Comparison of ENCODE assay signal across 19 mouse cellular contexts in genomic region chr14:28321916-28322534, GRCm38 (mm10).
DNase-seq lines count a peak whose midpoint lies in the region; ATAC-seq and TF ChIP-seq lines count a peak whose summit lies in the region.
"Had no signal": no experiment of that assay in that cellular context is flagged by ENCODE, and none has a peak within 500 bp of the region (broad histone marks: within the 10 kb centered on the region; RNA-seq: fewer than 3 reads in every experiment).

No protein-coding gene starts in this region.

- WGBS in intestine, embryonic 16.5 days = 70% methylated on average over 5 of the region's 5 CpGs
- 71% methylated on average over 5 of the region's 5 CpGs for WGBS in intestine, embryonic 15.5 days
- WGBS in lung, postnatal 0 days = 76% methylated on average over 5 of the region's 5 CpGs
- WGBS in intestine, postnatal 0 days = 59% methylated on average over 5 of the region's 5 CpGs

- DNase-seq in lung, postnatal 36 days = peak; percentile 13
- DNase-seq in lung, postnatal 0 days (ENCODE audit: low spot score) = no peak
- peak; percentile 35 to 60 for DNase-seq in gastrocnemius, adult 8-10 months (ENCODE audit: low spot score in 2 of 2)
- DNase-seq in kidney, postnatal 25 days = no peak
- DNase-seq: adrenal gland, postnatal 36 days; cerebellum, postnatal 14 days; layer of hippocampus, adult 9-11 months; liver; lung, postnatal 14 days had no signal

- H3K9me3 ChIP-seq in intestine, embryonic 16.5 days (ENCODE audit: control insufficient read depth, low read length) = no peaks in the 10 kb centered on the region
- H3K9me3 ChIP-seq in intestine, embryonic 15.5 days = no peaks in the 10 kb centered on the region
- no peaks in the 10 kb centered on the region for H3K9me3 ChIP-seq in lung, postnatal 0 days (ENCODE audit: low read length)
- H3K9me3 ChIP-seq in intestine, postnatal 0 days (ENCODE audit: control insufficient read depth) = no peaks in the 10 kb centered on the region
- H3K9me3 ChIP-seq: forebrain, embryonic 15.5 days; kidney, embryonic 15.5 days had no signal

- H3K27me3 ChIP-seq in intestine, embryonic 16.5 days (replicated peaks; ENCODE audit: control insufficient read depth, insufficient read depth, low read length) = no peaks in the 10 kb centered on the region
- H3K27me3 ChIP-seq in intestine, embryonic 15.5 days (replicated peaks) = no peaks in the 10 kb centered on the region
- no peaks in the 10 kb centered on the region for H3K27me3 ChIP-seq in lung, postnatal 0 days (replicated peaks; ENCODE audit: insufficient read depth, low read length)
- H3K27me3 ChIP-seq in intestine, postnatal 0 days (replicated peaks; ENCODE audit: control insufficient read depth, insufficient read depth, low read length) = 0 out of 2 replicates have a peak, but pooled peaks cover 3% of the 10 kb centered on the region
- H3K27me3 ChIP-seq: forebrain, embryonic 15.5 days had no signal

- ATAC-seq in intestine, embryonic 16.5 days = 0 out of 2 replicates have a peak, but pooled peaks have one; percentile 26
- no peak for ATAC-seq in intestine, embryonic 15.5 days
- ATAC-seq in lung, postnatal 0 days = no peak
- no peak for ATAC-seq in intestine, postnatal 0 days
- no peak for ATAC-seq in CD4-positive, CD25-positive, alpha-beta regulatory T cell, adult 4 months
- ATAC-seq: forebrain, embryonic 15.5 days; hindbrain, postnatal 0 days had no signal

- H3K9ac ChIP-seq in intestine, embryonic 16.5 days (ENCODE audit: low read depth, low read length) = no peak overlapping the region
- H3K9ac ChIP-seq in intestine, embryonic 15.5 days = no peak overlapping the region
- no peak overlapping the region for H3K9ac ChIP-seq in lung, postnatal 0 days (replicated peaks; ENCODE audit: low read depth)
- no peak overlapping the region for H3K9ac ChIP-seq in intestine, postnatal 0 days (ENCODE audit: low read depth, low read length)
- H3K9ac ChIP-seq: forebrain, embryonic 15.5 days; kidney, embryonic 15.5 days had no signal

- no peak overlapping the region for H3K27ac ChIP-seq in intestine, embryonic 16.5 days (ENCODE audit: low read length)
- H3K27ac ChIP-seq in intestine, embryonic 15.5 days = no peak overlapping the region
- no peak overlapping the region for H3K27ac ChIP-seq in lung, postnatal 0 days (ENCODE audit: low read length)
- H3K27ac ChIP-seq in intestine, postnatal 0 days (ENCODE audit: low read depth, low read length) = no peak overlapping the region; the same call in 1 of the 2 replicates
- H3K27ac ChIP-seq: forebrain, embryonic 15.5 days; hindbrain, postnatal 0 days; kidney, embryonic 15.5 days had no signal

- no peak for TF ChIP-seq CTCF in lung, postnatal 0 days (IDR thresholded peaks at IDR 0.05)
- TF ChIP-seq CTCF in intestine, postnatal 0 days (IDR thresholded peaks at IDR 0.05; ENCODE audit: low read depth) = peak; percentile 59

- H3K36me3 ChIP-seq in intestine, embryonic 16.5 days (ENCODE audit: control insufficient read depth, insufficient read depth, low read length) = no peaks in the 10 kb centered on the region
- H3K36me3 ChIP-seq in intestine, embryonic 15.5 days = no peaks in the 10 kb centered on the region
- no peaks in the 10 kb centered on the region for H3K36me3 ChIP-seq in lung, postnatal 0 days (ENCODE audit: insufficient read depth, low read length)
- H3K36me3 ChIP-seq in intestine, postnatal 0 days (ENCODE audit: control insufficient read depth, insufficient read depth) = no peaks in the 10 kb centered on the region
- H3K36me3 ChIP-seq: forebrain, embryonic 15.5 days; G1E; kidney, embryonic 15.5 days had no signal

- peaks cover 4% of the 10 kb centered on the region; the same call in 1 of the 2 replicates for H3K4me1 ChIP-seq in intestine, embryonic 16.5 days (ENCODE audit: control insufficient read depth, insufficient read depth, low read length)
- no peaks in the 10 kb centered on the region for H3K4me1 ChIP-seq in intestine, embryonic 15.5 days (replicated peaks)
- H3K4me1 ChIP-seq in lung, postnatal 0 days (ENCODE audit: insufficient read depth, low read depth, low read length) = no peaks in the 10 kb centered on the region
- H3K4me1 ChIP-seq in intestine, postnatal 0 days (replicated peaks; ENCODE audit: control insufficient read depth, insufficient read depth, low read length) = no peaks in the 10 kb centered on the region
- H3K4me1 ChIP-seq: forebrain, embryonic 15.5 days had no signal

- H3K4me2 ChIP-seq in intestine, embryonic 16.5 days (ENCODE audit: low read depth, low read length) = no peak overlapping the region
- no peak overlapping the region for H3K4me2 ChIP-seq in intestine, embryonic 15.5 days (replicated peaks)
- no peak overlapping the region for H3K4me2 ChIP-seq in lung, postnatal 0 days (replicated peaks; ENCODE audit: low read depth, low read length)
- H3K4me2 ChIP-seq in intestine, postnatal 0 days (replicated peaks; ENCODE audit: low read depth) = no peak overlapping the region
- H3K4me2 ChIP-seq: forebrain, embryonic 15.5 days; kidney, embryonic 15.5 days; midbrain, embryonic 11.5 days had no signal

- no peak overlapping the region for H3K4me3 ChIP-seq in intestine, embryonic 16.5 days (ENCODE audit: low read length)
- no peak overlapping the region for H3K4me3 ChIP-seq in intestine, embryonic 15.5 days (replicated peaks)
- H3K4me3 ChIP-seq in lung, postnatal 0 days (ENCODE audit: low read depth, low read length) = no peak overlapping the region
- H3K4me3 ChIP-seq in intestine, postnatal 0 days (ENCODE audit: low read depth, low read length) = no peak overlapping the region
- H3K4me3 ChIP-seq: forebrain, embryonic 15.5 days; kidney, embryonic 15.5 days; myocyte had no signal

- TF ChIP-seq EP300 in lung, postnatal 0 days (IDR thresholded peaks at IDR 0.05) = no peak

Comparison
In these comparisons a context has a peak if more than half of its experiments do, and no peak if none do; other contexts are left out.
1. DNase-seq: peak in lung, postnatal 36 days (single experiment) and gastrocnemius, adult 8-10 months (2 of 2); none in lung, postnatal 0 days (single experiment) and kidney, postnatal 25 days (0 of 2).